Comparison of ENCODE assay signal across 11 mouse cellular contexts in the genomic region with DNA sequence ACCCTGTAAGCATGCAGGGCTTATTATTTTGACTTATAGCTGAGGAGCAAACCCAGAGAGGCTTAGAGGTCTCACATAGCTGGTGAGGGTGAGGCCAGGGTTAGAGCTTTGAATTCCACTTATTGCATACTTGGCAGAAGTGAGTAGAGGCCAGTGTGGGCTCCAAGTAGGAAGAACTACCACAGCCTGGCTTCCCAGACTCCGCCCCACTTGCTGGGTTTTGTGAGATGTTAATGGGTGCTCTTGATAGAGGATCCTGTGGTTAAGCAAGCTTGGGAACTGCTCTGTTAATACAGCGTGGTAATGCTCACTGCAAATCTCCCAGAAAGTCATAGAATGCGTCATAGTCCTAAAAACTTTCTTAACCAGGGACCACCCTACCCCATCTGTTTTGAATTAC. TPM values are rescaled to one million over a fixed set of nuclear protein-coding genes. Genes with fewer than 3 reads are reported as not detected.
DNase-seq lines count a peak whose midpoint lies in the region; ATAC-seq and TF ChIP-seq lines count a peak whose summit lies in the region.
"Had no signal": no experiment of that assay in that cellular context is flagged by ENCODE, and none has a peak within 500 bp of the region (broad histone marks: within the 10 kb centered on the region; RNA-seq: fewer than 3 reads in every experiment).

No protein-coding gene starts in this region.

- H3K27ac ChIP-seq in embryonic facial prominence, embryonic 12.5 days, result no peak overlapping the region
- 0 out of 2 replicates have a peak overlapping the region, but pooled peaks have one; percentile 89 for H3K27ac ChIP-seq in liver, embryonic 14.5 days
- H3K27ac ChIP-seq in stomach, embryonic 14.5 days (ENCODE audit: low read length), result no peak overlapping the region
- no peak overlapping the region for H3K27ac ChIP-seq in hindbrain, embryonic 13.5 days

- no peak for TF ChIP-seq CTCF in liver, embryonic 14.5 days (IDR thresholded peaks at IDR 0.05; ENCODE audit: low read depth)

- no peak for DNase-seq in liver, embryonic 14.5 days (ENCODE audit: low read depth in 3 of 3, low spot score in 3 of 3)
- DNase-seq in layer of hippocampus, adult 8-10 months (ENCODE audit: low spot score in 2 of 2), result no peak
- no peak for DNase-seq in gastrocnemius, postnatal 10 days
- DNase-seq: cerebellum, adult 11 months; kidney, adult 18-20 months had no signal

- ATAC-seq in megakaryocyte, adult 5-6 weeks (ENCODE audit: poor library complexity, severe bottlenecking), result no peak
- ATAC-seq in embryonic facial prominence, embryonic 12.5 days (ENCODE audit: insufficient number of reproducible peaks, insufficient read depth, low FRiP score, low TSS enrichment), result no peak
- ATAC-seq in liver, embryonic 14.5 days (ENCODE audit: insufficient read depth), result no peak
- ATAC-seq in stomach, embryonic 14.5 days (ENCODE audit: insufficient number of reproducible peaks, insufficient read depth, low FRiP score, low read depth), result no peak
- ATAC-seq in hindbrain, embryonic 13.5 days (ENCODE audit: low FRiP score), result no peak

- peaks cover 31% of the 10 kb centered on the region for H3K36me3 ChIP-seq in megakaryocyte, embryonic 14.5 days (replicated peaks; ENCODE audit: low read length)
- H3K36me3 ChIP-seq in embryonic facial prominence, embryonic 12.5 days, result no peaks in the 10 kb centered on the region
- H3K36me3 ChIP-seq in liver, embryonic 14.5 days (replicated peaks; ENCODE audit: control insufficient read depth, insufficient read depth, low read depth), result no peaks in the 10 kb centered on the region
- H3K36me3 ChIP-seq in stomach, embryonic 14.5 days (ENCODE audit: control insufficient read depth, insufficient read depth, low read length), result no peaks in the 10 kb centered on the region
- H3K36me3 ChIP-seq in hindbrain, embryonic 13.5 days, result no peaks in the 10 kb centered on the region

- peaks cover 2% of the 10 kb centered on the region; the same call in 1 of the 2 replicates for H3K9me3 ChIP-seq in megakaryocyte, embryonic 14.5 days
- H3K9me3 ChIP-seq in embryonic facial prominence, embryonic 12.5 days, result no peaks in the 10 kb centered on the region
- no peaks in the 10 kb centered on the region for H3K9me3 ChIP-seq in liver, embryonic 14.5 days (ENCODE audit: control insufficient read depth, low read length)
- no peaks in the 10 kb centered on the region for H3K9me3 ChIP-seq in stomach, embryonic 14.5 days (ENCODE audit: control insufficient read depth, low read depth, low read length)
- peaks cover 1% of the 10 kb centered on the region; the same call in 1 of the 2 replicates for H3K9me3 ChIP-seq in hindbrain, embryonic 13.5 days

- H3K27me3 ChIP-seq in megakaryocyte, embryonic 14.5 days (replicated peaks), result no peaks in the 10 kb centered on the region
- no peaks in the 10 kb centered on the region for H3K27me3 ChIP-seq in embryonic facial prominence, embryonic 12.5 days
- H3K27me3 ChIP-seq in liver, embryonic 14.5 days (ENCODE audit: control insufficient read depth, insufficient read depth, low read length), result no peaks in the 10 kb centered on the region
- no peaks in the 10 kb centered on the region for H3K27me3 ChIP-seq in stomach, embryonic 14.5 days (ENCODE audit: control insufficient read depth, insufficient read depth, low read length)
- 0 out of 2 replicates have a peak, but pooled peaks cover 9% of the 10 kb centered on the region for H3K27me3 ChIP-seq in hindbrain, embryonic 13.5 days

- 71% methylated on average over 3 of the region's 3 CpGs for WGBS in embryonic facial prominence, embryonic 12.5 days
- WGBS in liver, embryonic 14.5 days (ENCODE audit: insufficient replicate concordance), result 36% methylated on average over 3 of the region's 3 CpGs
- 90% methylated on average over 3 of the region's 3 CpGs for WGBS in stomach, embryonic 14.5 days
- WGBS in hindbrain, embryonic 13.5 days, result 85% methylated on average over 3 of the region's 3 CpGs

- no peak overlapping the region for H3K9ac ChIP-seq in embryonic facial prominence, embryonic 12.5 days
- H3K9ac ChIP-seq in liver, embryonic 14.5 days (replicated peaks), result peak overlapping the region; percentile 86
- no peak overlapping the region for H3K9ac ChIP-seq in stomach, embryonic 14.5 days (replicated peaks; ENCODE audit: low read depth, low read length)
- H3K9ac ChIP-seq in hindbrain, embryonic 13.5 days, result no peak overlapping the region; the same call in 1 of the 2 replicates

- H3K4me1 ChIP-seq in megakaryocyte, embryonic 14.5 days, result peaks cover 77% of the 10 kb centered on the region
- H3K4me1 ChIP-seq in embryonic facial prominence, embryonic 12.5 days, result peaks cover 8% of the 10 kb centered on the region
- peaks cover 16 to 36% of the 10 kb centered on the region in 2 experiments for H3K4me1 ChIP-seq in liver, embryonic 14.5 days (replicated peaks; ENCODE audit: control insufficient read depth in 2 of 2, insufficient read depth in 2 of 2, low read length in 1 of 2)
- H3K4me1 ChIP-seq in stomach, embryonic 14.5 days (ENCODE audit: control insufficient read depth, insufficient read depth, low read length), result peaks cover 9% of the 10 kb centered on the region; the same call in 1 of the 2 replicates
- H3K4me1 ChIP-seq in hindbrain, embryonic 13.5 days (replicated peaks), result peaks cover 22% of the 10 kb centered on the region

- H3K4me2 ChIP-seq in embryonic facial prominence, embryonic 12.5 days (replicated peaks), result peak overlapping the region; percentile 76; the same call in 1 of the 2 replicates
- H3K4me2 ChIP-seq in liver, embryonic 14.5 days (ENCODE audit: low read depth), result peak overlapping the region; percentile 85
- H3K4me2 ChIP-seq in stomach, embryonic 14.5 days (replicated peaks; ENCODE audit: low read depth, low read length), result peak overlapping the region; percentile 82; the same call in 1 of the 2 replicates
- H3K4me2 ChIP-seq in hindbrain, embryonic 13.5 days, result no peak overlapping the region

- TF ChIP-seq EP300 in liver, embryonic 14.5 days (IDR thresholded peaks at IDR 0.05; ENCODE audit: low read depth), result no peak

- peak overlapping the region; percentile 97 for H3K4me3 ChIP-seq in megakaryocyte, embryonic 14.5 days (replicated peaks)
- no peak overlapping the region for H3K4me3 ChIP-seq in embryonic facial prominence, embryonic 12.5 days
- peak overlapping the region in 1 of 2 experiments; percentile 91; a peak in 2 of 4 replicates for H3K4me3 ChIP-seq in liver, embryonic 14.5 days (ENCODE audit: insufficient read depth in 1 of 2, low read depth in 2 of 2, low read length in 2 of 2)
- no peak overlapping the region for H3K4me3 ChIP-seq in stomach, embryonic 14.5 days (ENCODE audit: low read depth, low read length)
- no peak overlapping the region for H3K4me3 ChIP-seq in hindbrain, embryonic 13.5 days

RNA-seq across cellular contexts. Expression of a gene that starts 6.6 kb away (rescaled TPM):
- 27.1 and 33.9 TPM in 2 replicates for polyA plus RNA-seq in megakaryocyte, embryonic 14.5 days (2012; ENCODE audit: insufficient read depth, low replicate concordance)
- total RNA-seq in megakaryocyte, adult 5-6 weeks (2015), result 53.1 TPM in 2 replicates
- total RNA-seq in megakaryocyte, adult 5-6 weeks (2017), result 12.3 and 18.0 TPM in 2 replicates
- polyA plus RNA-seq in embryonic facial prominence, embryonic 12.5 days (2016; fragmentation: Nextera tagmentation; extraction: Ambion mirVana), result 65.6 and 69.5 TPM in 2 replicates
- 24.9 and 31.4 TPM in 2 replicates for polyA plus RNA-seq in liver, embryonic 14.5 days (2012; rRNA removed)
- polyA plus RNA-seq in liver, embryonic 14.5 days (2014; fragmentation: Nextera tagmentation; extraction: Ambion mirVana), result 38.9 and 41.3 TPM in 2 replicates
- 66.9 and 74.3 TPM in 2 replicates for polyA plus RNA-seq in stomach, embryonic 14.5 days (2014; fragmentation: Nextera tagmentation; extraction: Ambion mirVana)
- 10 to 100 TPM; 60.4 to 74.7 (median 68.3) TPM for total RNA-seq in layer of hippocampus, adult 8-10 months (2022)
- polyA plus RNA-seq in hindbrain, embryonic 13.5 days (2015; fragmentation: Nextera tagmentation; extraction: Ambion mirVana), result 65.1 and 65.7 TPM in 2 replicates
- total RNA-seq in gastrocnemius, postnatal 10 days (2021), result 10 to 100 TPM; 29.3 to 31.7 TPM

RNA-seq across cellular contexts. Expression of a gene that starts 30.2 kb away (rescaled TPM):
- not detected in 2 replicates for polyA plus RNA-seq in megakaryocyte, embryonic 14.5 days (2012; ENCODE audit: insufficient read depth, low replicate concordance)
- not detected in 2 replicates for total RNA-seq in megakaryocyte, adult 5-6 weeks (2015)
- not detected in 2 replicates for total RNA-seq in megakaryocyte, adult 5-6 weeks (2017)
- polyA plus RNA-seq in embryonic facial prominence, embryonic 12.5 days (2016; fragmentation: Nextera tagmentation; extraction: Ambion mirVana), result 0.27 and 0.32 TPM in 2 replicates
- polyA plus RNA-seq in liver, embryonic 14.5 days (2012; rRNA removed), result 0.04 TPM in 1 of 2 replicates, not detected in the other
- polyA plus RNA-seq in liver, embryonic 14.5 days (2014; fragmentation: Nextera tagmentation; extraction: Ambion mirVana), result not detected in 2 replicates
- polyA plus RNA-seq in stomach, embryonic 14.5 days (2014; fragmentation: Nextera tagmentation; extraction: Ambion mirVana), result 0.26 and 0.41 TPM in 2 replicates
- total RNA-seq in layer of hippocampus, adult 8-10 months (2022), result 1 to 10 TPM; 1.6 to 2.9 (median 2.4) TPM
- polyA plus RNA-seq in hindbrain, embryonic 13.5 days (2015; fragmentation: Nextera tagmentation; extraction: Ambion mirVana), result 0.60 and 1.0 TPM in 2 replicates
- not detected for total RNA-seq in gastrocnemius, postnatal 10 days (2021)
- polyA plus RNA-seq: macrophage had no signal
